In genomic region chr17:5801761-5802655, GRCm38 (mm10) we compare ENCODE assay signal across 11 mouse cellular contexts. TPM values are rescaled to one million over a fixed set of nuclear protein-coding genes. Genes with fewer than 3 reads are reported as not detected.
DNase-seq lines count a peak whose midpoint lies in the region; ATAC-seq and TF ChIP-seq lines count a peak whose summit lies in the region.
"Had no signal": no experiment of that assay in that cellular context is flagged by ENCODE, and none has a peak within 500 bp of the region (broad histone marks: within the 10 kb centered on the region; RNA-seq: fewer than 3 reads in every experiment).

No protein-coding gene starts in this region.

- no peak for TF ChIP-seq POLR2A in myocyte (IDR thresholded peaks at IDR 0.05; ENCODE audit: insufficient read length, low read depth)
- TF ChIP-seq POLR2A in cerebellum, adult 2 months (IDR thresholded peaks at IDR 0.05; ENCODE audit: borderline replicate concordance, insufficient read depth, low read length): no peak

- peak overlapping the region; percentile 73 for H3K4me2 ChIP-seq in myocyte (ENCODE audit: low read depth)
- H3K4me2 ChIP-seq: lung, embryonic 15.5 days had no signal

- peaks cover 10% of the 10 kb centered on the region for H3K4me1 ChIP-seq in cerebellum, adult 2 months (ENCODE audit: control insufficient read depth, insufficient read depth, low read length)

- TF ChIP-seq CTCF in cerebellum, adult 2 months (IDR thresholded peaks at IDR 0.05; ENCODE audit: borderline replicate concordance, insufficient read depth, low read depth, low read length): no peak

- DNase-seq in urinary bladder, postnatal 14 days (ENCODE audit: low spot score): peak; percentile 41
- no peak for DNase-seq in urinary bladder, adult 2 months (ENCODE audit: low spot score)
- peak; percentile 73 to 80 for DNase-seq in kidney, postnatal 25 days
- no peak for DNase-seq in cerebellum, adult 18-20 months
- no peak for DNase-seq in testis, postnatal 14 days (ENCODE audit: low spot score)
- DNase-seq in cerebellum, adult 2 months: no peak

- H3K27me3 ChIP-seq in myocyte (ENCODE audit: control insufficient read depth, insufficient read depth, insufficient read length): no peaks in the 10 kb centered on the region
- H3K27me3 ChIP-seq in cerebellum, adult 2 months (ENCODE audit: control insufficient read depth, insufficient read depth, low read length): no peaks in the 10 kb centered on the region
- H3K27me3 ChIP-seq: lung, embryonic 15.5 days; Patski had no signal

- WGBS in cerebellum, adult 2 months: 83% methylated on average over 17 of the region's 17 CpGs

- H3ac ChIP-seq in myocyte (ENCODE audit: control insufficient read depth, insufficient read length): no peak overlapping the region

- no peaks in the 10 kb centered on the region for H3K36me3 ChIP-seq in myocyte (ENCODE audit: control insufficient read depth, insufficient read depth)
- H3K36me3 ChIP-seq: heart, embryonic 10.5 days; lung, embryonic 15.5 days had no signal

- no peak for ATAC-seq in frontal cortex, adult (ENCODE audit: low TSS enrichment)
- ATAC-seq: Patski had no signal

- no peak overlapping the region for H3K27ac ChIP-seq in cerebellum, adult 2 months (ENCODE audit: insufficient read depth, low read length)
- H3K27ac ChIP-seq: heart, embryonic 10.5 days; lung, embryonic 15.5 days had no signal

- H3K79me2 ChIP-seq in myocyte (ENCODE audit: control insufficient read depth, insufficient read depth): no peaks in the 10 kb centered on the region

- H3K4me3 ChIP-seq in myocyte: no peak overlapping the region
- no peak overlapping the region for H3K4me3 ChIP-seq in cerebellum, adult 2 months (replicated peaks; ENCODE audit: insufficient read depth, low read depth, low read length)
- H3K4me3 ChIP-seq: heart, embryonic 10.5 days; lung, embryonic 15.5 days had no signal

TF ChIP-seq in myocyte, 11 proteins besides CTCF, POLR2A, EP300 and RAD21:
- TF ChIP-seq TCF3 (IDR thresholded peaks at IDR 0.05; ENCODE audit: insufficient read length, low read depth): no peak
- no peak for TF ChIP-seq MAX (IDR thresholded peaks at IDR 0.05; ENCODE audit: low read depth)
- no peak for TF ChIP-seq REST (IDR thresholded peaks at IDR 0.05; ENCODE audit: insufficient read depth, insufficient read length)
- TF ChIP-seq POLR2AphosphoS2 (IDR thresholded peaks at IDR 0.05; ENCODE audit: insufficient read length, low read depth): no peak
- TF ChIP-seq E2F4 (IDR thresholded peaks at IDR 0.05; ENCODE audit: insufficient read depth): no peak
- TF ChIP-seq USF1 (IDR thresholded peaks at IDR 0.05; ENCODE audit: low read depth): no peak
- no peak for TF ChIP-seq CEBPB (IDR thresholded peaks at IDR 0.05; ENCODE audit: insufficient read depth, poor library complexity, severe bottlenecking)
- TF ChIP-seq SRF (IDR thresholded peaks at IDR 0.05; ENCODE audit: control insufficient read depth, insufficient read length, low read depth): no peak
- TF ChIP-seq MYOG (IDR thresholded peaks at IDR 0.05; ENCODE audit: control insufficient read depth in 1 of 3, insufficient read depth in 1 of 3, insufficient read length in 2 of 3, low read depth in 2 of 3): no peak
- no peak for TF ChIP-seq TCF12 (IDR thresholded peaks at IDR 0.05; ENCODE audit: insufficient read depth, poor library complexity, severe bottlenecking)
- TF ChIP-seq MYOD1 (IDR thresholded peaks at IDR 0.05; ENCODE audit: control insufficient read depth in 1 of 3, insufficient read length in 2 of 3, low read depth in 2 of 3): no peak

RNA-seq across cellular contexts. Expression of gene Snx9, which starts 39.1 kb away (rescaled TPM):
- 51.0 and 51.8 TPM in 2 replicates for polyA plus RNA-seq in urinary bladder, adult 2 months (2012; rRNA removed)
- 24.7 TPM for polyA plus RNA-seq in myocyte (2012; fragmentation: generic; extraction: Trizol)
- 17.8 and 19.1 TPM in 2 replicates for polyA plus RNA-seq in cerebellum, adult 2 months (2012; rRNA removed)

Comparison
In these comparisons a context has a peak if more than half of its experiments do, and no peak if none do; other contexts are left out.
1. DNase-seq: peak in urinary bladder, postnatal 14 days (single experiment) and kidney, postnatal 25 days (2 of 2); none in urinary bladder, adult 2 months (single experiment), cerebellum, adult 18-20 months (0 of 2), testis, postnatal 14 days (single experiment) and cerebellum, adult 2 months (0 of 2).